Mouse (Mus musculus): Measurements from ENCODE around the gene 1700029I15Rik. TPM values are rescaled to one million over a fixed set of nuclear protein-coding genes. Genes with fewer than 3 reads are reported as not detected.

1700029I15Rik gene
- polyA plus RNA-seq, 1 experiment from 2014 or later, result 3.9 TPM

- no peak overlapping the region for H3K4me3 ChIP-seq (ENCODE audit: low read depth, low read length)
- no peak overlapping the region for H3K4me2 ChIP-seq (ENCODE audit: low read depth, low read length)
- WGBS, result 92% methylated on average over 7 of the region's 7 CpGs
- no peak for ATAC-seq (ENCODE audit: low read depth)
- H3K27ac ChIP-seq (ENCODE audit: low read depth, low read length), result no peak overlapping the region
- H3K9me3 ChIP-seq (ENCODE audit: control insufficient read depth, low read length), result no peaks in the 10 kb centered on the region
- H3K36me3 ChIP-seq (ENCODE audit: control insufficient read depth, insufficient read depth, low read length), result peaks cover 20% of the 10 kb centered on the region
- H3K4me1 ChIP-seq (ENCODE audit: control insufficient read depth, insufficient read depth, low read length), result peaks cover 11% of the 10 kb centered on the region
- H3K9ac ChIP-seq (replicated peaks; ENCODE audit: low read depth, low read length), result no peak overlapping the region
- no peaks in the 10 kb centered on the region for H3K27me3 ChIP-seq (ENCODE audit: control insufficient read depth, insufficient read depth, low read length)
Observed at GRCm38 (mm10) chr2:92377320-92377719, 5.0 kb upstream of the 1700029I15Rik start.

- no peak for ATAC-seq (ENCODE audit: low read depth)
Observed at GRCm38 (mm10) chr2:92379783-92380494, 2.4 kb upstream of the 1700029I15Rik start.

DNA sequence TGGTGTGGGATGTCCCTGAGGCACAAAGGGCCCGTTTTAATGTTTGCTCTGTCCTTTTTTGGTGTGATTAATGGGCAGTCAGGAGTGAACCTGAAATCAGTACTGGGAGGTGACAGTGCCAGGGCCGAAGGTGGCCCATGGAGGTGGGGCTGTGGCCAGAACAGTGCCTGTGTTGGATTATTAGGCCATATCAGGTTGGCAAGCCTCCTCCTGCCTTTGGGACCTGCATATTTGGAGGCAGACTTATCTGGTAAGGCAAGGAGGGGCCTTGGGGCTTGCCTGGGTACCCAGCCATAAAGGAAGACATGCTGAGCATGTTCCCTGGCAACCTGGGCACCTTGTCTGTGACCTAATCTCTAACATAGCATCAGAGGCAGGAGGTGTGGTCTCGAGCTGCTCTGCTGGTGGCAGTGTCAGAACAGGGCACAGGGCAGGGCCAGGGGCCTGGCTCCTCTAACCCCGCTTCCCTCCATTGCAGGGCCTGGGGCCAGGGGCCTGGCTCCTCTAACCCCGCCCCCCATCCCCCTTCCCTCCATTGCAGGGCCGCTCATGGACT lies 1.8 kb upstream of the 1700029I15Rik start:
- WGBS, result 79% methylated on average over 6 of the region's 6 CpGs
- H3K27me3 ChIP-seq (ENCODE audit: control insufficient read depth, insufficient read depth, low read length), result no peaks in the 10 kb centered on the region
- H3K9ac ChIP-seq (replicated peaks; ENCODE audit: low read depth, low read length), result no peak overlapping the region
- peaks cover 11% of the 10 kb centered on the region for H3K4me1 ChIP-seq (ENCODE audit: control insufficient read depth, insufficient read depth, low read length)
- H3K27ac ChIP-seq (ENCODE audit: low read depth, low read length), result no peak overlapping the region
- no peaks in the 10 kb centered on the region for H3K9me3 ChIP-seq (ENCODE audit: control insufficient read depth, low read length)
- peaks cover 46% of the 10 kb centered on the region for H3K36me3 ChIP-seq (ENCODE audit: control insufficient read depth, insufficient read depth, low read length)
- H3K4me3 ChIP-seq (ENCODE audit: low read depth, low read length), result no peak overlapping the region
- no peak for ATAC-seq (ENCODE audit: low read depth)
- no peak overlapping the region for H3K4me2 ChIP-seq (ENCODE audit: low read depth, low read length)

More at GRCm38 (mm10) chr2:92379783-92380494, 2.4 kb upstream of the 1700029I15Rik start:
- 85% methylated on average over 17 of the region's 17 CpGs for WGBS
- Histone ChIP-seq H3K36me3 (ENCODE audit: control insufficient read depth, insufficient read depth, low read length) (peaks cover 39% of the 10 kb centered on the region), H3K9ac (replicated peaks; ENCODE audit: low read depth, low read length) (no peak overlapping the region), H3K4me3 (ENCODE audit: low read depth, low read length) (no peak overlapping the region), H3K27me3 (ENCODE audit: control insufficient read depth, insufficient read depth, low read length) (no peaks in the 10 kb centered on the region), H3K4me2 (ENCODE audit: low read depth, low read length) (no peak overlapping the region), H3K9me3 (ENCODE audit: control insufficient read depth, low read length) (no peaks in the 10 kb centered on the region), H3K4me1 (ENCODE audit: control insufficient read depth, insufficient read depth, low read length) (peaks cover 11% of the 10 kb centered on the region), H3K27ac (ENCODE audit: low read depth, low read length) (no peak overlapping the region)

- Histone ChIP-seq H3K27ac (ENCODE audit: low read depth, low read length) (no peak overlapping the region), H3K4me2 (ENCODE audit: low read depth, low read length) (no peak overlapping the region), H3K36me3 (ENCODE audit: control insufficient read depth, insufficient read depth, low read length) (peaks cover 51% of the 10 kb centered on the region), H3K9ac (replicated peaks; ENCODE audit: low read depth, low read length) (no peak overlapping the region), H3K27me3 (ENCODE audit: control insufficient read depth, insufficient read depth, low read length) (no peaks in the 10 kb centered on the region), H3K4me3 (ENCODE audit: low read depth, low read length) (no peak overlapping the region), H3K4me1 (ENCODE audit: control insufficient read depth, insufficient read depth, low read length) (peaks cover 5% of the 10 kb centered on the region), H3K9me3 (ENCODE audit: control insufficient read depth, low read length) (no peaks in the 10 kb centered on the region)
- 92% methylated on average over 5 of the region's 5 CpGs for WGBS
- no peak for ATAC-seq (ENCODE audit: low read depth)
Observed at GRCm38 (mm10) chr2:92381161-92381560, 1.2 kb upstream of the 1700029I15Rik start.

DNA sequence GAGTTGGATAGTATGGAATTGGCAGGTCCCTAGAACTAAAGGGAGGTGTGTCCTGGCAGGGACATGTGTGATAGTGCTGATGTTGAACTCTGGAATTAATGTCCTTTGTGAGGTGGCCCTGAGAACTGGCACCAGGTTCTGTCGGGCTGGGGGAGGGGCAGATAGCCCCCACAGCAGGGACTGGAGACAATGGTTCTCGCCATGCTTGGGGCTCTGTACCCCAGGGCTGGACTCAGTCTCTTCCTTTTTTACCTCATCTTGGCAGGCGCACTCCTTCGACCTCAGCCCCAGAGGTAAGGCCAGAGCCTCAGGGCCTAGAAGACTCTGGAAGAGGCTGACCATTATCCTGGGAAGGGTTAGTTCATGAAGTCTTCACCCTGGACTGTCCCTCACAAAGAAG lies 421 bp downstream of the 1700029I15Rik start:
- H3K4me1 ChIP-seq (ENCODE audit: control insufficient read depth, insufficient read depth, low read length), result peaks cover 7% of the 10 kb centered on the region
- H3K4me3 ChIP-seq (ENCODE audit: low read depth, low read length), result no peak overlapping the region
- WGBS, result 85% methylated on average over 4 of the region's 4 CpGs
- no peaks in the 10 kb centered on the region for H3K9me3 ChIP-seq (ENCODE audit: control insufficient read depth, low read length)
- no peak for ATAC-seq (ENCODE audit: low read depth)
- no peak overlapping the region for H3K4me2 ChIP-seq (ENCODE audit: low read depth, low read length)
- no peak overlapping the region for H3K9ac ChIP-seq (replicated peaks; ENCODE audit: low read depth, low read length)
- peaks cover 63% of the 10 kb centered on the region for H3K36me3 ChIP-seq (ENCODE audit: control insufficient read depth, insufficient read depth, low read length)
- no peaks in the 10 kb centered on the region for H3K27me3 ChIP-seq (ENCODE audit: control insufficient read depth, insufficient read depth, low read length)
- no peak overlapping the region for H3K27ac ChIP-seq (ENCODE audit: low read depth, low read length)

DNA sequence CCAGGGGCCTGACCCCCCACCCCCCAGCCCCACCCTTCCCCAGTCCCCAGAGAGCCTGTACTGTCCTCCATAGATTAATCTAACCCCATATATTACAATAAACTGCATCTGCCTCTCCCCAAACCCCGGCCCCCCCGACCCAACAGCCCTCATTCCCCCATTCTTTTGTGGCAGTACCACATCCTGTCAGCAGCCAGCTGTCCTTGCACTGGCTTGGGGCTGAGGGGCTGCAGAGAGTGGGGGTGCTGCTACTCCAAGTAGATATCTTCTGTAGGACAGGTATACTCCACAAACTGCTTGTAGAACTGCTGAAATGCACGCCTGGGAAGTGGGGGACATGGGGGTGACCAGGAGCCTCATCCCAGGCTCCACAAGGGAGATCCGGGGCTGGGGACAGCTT lies 1.8 kb downstream of the 1700029I15Rik start:
- Histone ChIP-seq H3K27ac (ENCODE audit: low read depth, low read length) (no peak overlapping the region), H3K4me1 (ENCODE audit: control insufficient read depth, insufficient read depth, low read length) (peaks cover 16% of the 10 kb centered on the region), H3K9me3 (ENCODE audit: control insufficient read depth, low read length) (no peaks in the 10 kb centered on the region), H3K27me3 (ENCODE audit: control insufficient read depth, insufficient read depth, low read length) (no peaks in the 10 kb centered on the region), H3K36me3 (ENCODE audit: control insufficient read depth, insufficient read depth, low read length) (peaks cover 54% of the 10 kb centered on the region), H3K9ac (replicated peaks; ENCODE audit: low read depth, low read length) (no peak overlapping the region), H3K4me2 (ENCODE audit: low read depth, low read length) (no peak overlapping the region), H3K4me3 (ENCODE audit: low read depth, low read length) (no peak overlapping the region)
- no peak for ATAC-seq (ENCODE audit: low read depth)
- WGBS, result 72% methylated on average over 4 of the region's 4 CpGs

DNA sequence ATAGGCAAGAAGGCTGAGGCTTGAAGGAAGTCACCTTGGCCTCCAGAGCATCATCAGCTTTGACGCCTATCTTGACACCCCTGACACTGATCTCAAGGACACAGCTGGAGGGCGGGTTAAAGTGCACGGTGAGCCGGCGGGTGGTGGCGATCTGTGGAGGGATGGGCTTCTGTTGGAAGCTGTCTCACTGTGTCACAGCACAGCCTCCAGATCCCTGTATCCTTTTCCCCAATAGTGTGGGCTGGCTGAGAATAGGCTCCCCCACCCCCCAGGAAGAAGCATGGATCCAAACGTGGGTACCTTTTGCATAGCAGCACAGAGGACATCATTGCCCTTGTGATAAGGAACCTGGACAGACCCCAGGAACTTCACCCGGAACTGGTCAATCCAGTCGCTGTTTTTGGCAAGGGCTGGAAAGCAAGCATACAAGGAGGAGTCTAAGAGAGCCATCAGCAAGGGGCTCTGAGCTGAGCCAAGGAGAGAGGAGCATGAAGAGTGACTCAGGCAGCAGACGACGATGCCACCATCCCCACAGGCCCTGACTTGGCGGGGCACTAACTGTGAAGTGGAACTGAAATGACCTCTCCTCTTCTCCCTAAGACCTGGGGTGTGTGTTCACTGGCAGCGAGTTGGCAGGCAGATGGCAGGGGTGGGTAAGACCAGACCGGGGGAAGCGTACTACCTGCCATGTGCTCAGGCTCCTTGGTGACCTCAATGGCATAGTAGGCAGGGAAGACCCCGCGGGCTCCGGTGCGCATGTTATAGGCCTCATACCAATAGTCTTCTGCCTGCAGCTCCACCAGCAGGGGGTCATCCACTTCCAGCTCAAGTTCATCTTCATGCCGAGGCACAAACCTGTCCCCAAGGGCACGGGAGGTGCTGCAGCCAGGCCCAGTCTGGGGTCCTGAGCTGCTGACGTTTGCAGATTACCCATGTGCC lies 3.0 kb downstream of the 1700029I15Rik start:
- H3K9ac ChIP-seq (replicated peaks; ENCODE audit: low read depth, low read length), result no peak overlapping the region
- H3K4me3 ChIP-seq (ENCODE audit: low read depth, low read length), result no peak overlapping the region
- H3K27ac ChIP-seq (ENCODE audit: low read depth, low read length), result no peak overlapping the region
- H3K4me1 ChIP-seq (ENCODE audit: control insufficient read depth, insufficient read depth, low read length), result peaks cover 26% of the 10 kb centered on the region
- no peak for ATAC-seq (ENCODE audit: low read depth)
- H3K36me3 ChIP-seq (ENCODE audit: control insufficient read depth, insufficient read depth, low read length), result peaks cover 46% of the 10 kb centered on the region
- no peaks in the 10 kb centered on the region for H3K9me3 ChIP-seq (ENCODE audit: control insufficient read depth, low read length)
- WGBS, result 88% methylated on average over 22 of the region's 22 CpGs
- no peaks in the 10 kb centered on the region for H3K27me3 ChIP-seq (ENCODE audit: control insufficient read depth, insufficient read depth, low read length)
- no peak overlapping the region for H3K4me2 ChIP-seq (ENCODE audit: low read depth, low read length)

GRCm38 (mm10) chr2:92386821-92387570 lies 4.7 kb downstream of the 1700029I15Rik start:
- Histone ChIP-seq H3K9ac (replicated peaks; ENCODE audit: low read depth, low read length) (no peak overlapping the region), H3K4me1 (ENCODE audit: control insufficient read depth, insufficient read depth, low read length) (peaks cover 40% of the 10 kb centered on the region), H3K4me3 (ENCODE audit: low read depth, low read length) (no peak overlapping the region), H3K9me3 (ENCODE audit: control insufficient read depth, low read length) (no peaks in the 10 kb centered on the region), H3K4me2 (ENCODE audit: low read depth, low read length) (peak overlapping the region; percentile 58), H3K36me3 (ENCODE audit: control insufficient read depth, insufficient read depth, low read length) (peaks cover 43% of the 10 kb centered on the region), H3K27me3 (ENCODE audit: control insufficient read depth, insufficient read depth, low read length) (no peaks in the 10 kb centered on the region), H3K27ac (ENCODE audit: low read depth, low read length) (no peak overlapping the region)
- no peak for ATAC-seq (ENCODE audit: low read depth)
- 93% methylated on average over 30 of the region's 30 CpGs for WGBS

Measured in neural tube, embryonic 14.5 days (tissue).